Mouse (Mus musculus) T-cell, adult 2 months (primary cell): ENCODE data around the gene Mgat5b.
A peak's percentile ranks its signal among the peaks of the same experiment; 100 is the strongest.

Source experiments
- DNase-seq: peaks from one replicate; pipeline ENCODE4 v3.0.0; 2022; ENCODE audit warnings: low spot score

Gene Mgat5b

GRCm38 (mm10) chr11:116919186-116920020 lies 740 bp downstream of the Mgat5b start:
- DNase-seq, result no peak

DNA sequence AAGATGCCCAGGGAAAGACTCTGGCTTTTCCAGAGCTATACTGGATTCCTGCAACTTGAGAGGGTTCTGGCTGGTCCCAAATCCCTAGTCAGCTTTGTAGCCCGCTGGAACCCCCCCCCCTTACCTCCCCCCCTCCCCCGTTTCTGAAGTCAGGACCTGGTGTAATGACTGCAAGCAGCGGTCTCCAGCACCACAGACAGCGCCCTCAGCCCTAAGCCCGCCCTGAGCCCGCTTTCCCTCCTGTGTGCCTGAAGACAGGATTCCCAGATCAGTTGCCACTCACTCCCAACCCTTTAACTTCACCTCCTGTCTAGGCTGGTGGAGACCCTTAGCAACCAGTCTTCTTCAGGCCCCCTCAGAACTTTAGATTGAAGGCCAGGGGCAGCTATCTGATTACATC lies 2.1 kb downstream of the Mgat5b start:
- no peak for DNase-seq

GRCm38 (mm10) chr11:116922058-116922457 lies 3.4 kb downstream of the Mgat5b start:
- DNase-seq, result no peak

DNA sequence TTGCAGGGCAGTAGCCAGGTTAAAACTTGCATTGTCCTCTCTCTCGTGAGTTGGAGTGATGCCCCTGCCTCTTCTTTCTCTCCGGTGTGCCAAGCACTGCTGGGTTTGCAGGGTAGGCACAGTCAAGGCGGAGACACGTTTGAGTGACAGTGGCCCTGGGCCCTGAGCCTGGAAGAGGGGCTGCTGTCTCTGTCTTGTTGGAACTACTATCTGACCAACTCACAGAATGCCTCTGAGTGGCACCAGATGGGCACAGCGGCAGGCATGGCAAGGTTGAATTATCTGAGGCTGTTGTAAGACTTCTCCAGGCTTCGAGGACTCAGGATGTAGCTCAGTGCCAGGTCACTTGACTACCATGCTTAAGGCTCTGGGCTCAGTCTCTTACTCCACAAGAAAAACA lies 9.4 kb downstream of the Mgat5b start:
- no peak for DNase-seq

DNA sequence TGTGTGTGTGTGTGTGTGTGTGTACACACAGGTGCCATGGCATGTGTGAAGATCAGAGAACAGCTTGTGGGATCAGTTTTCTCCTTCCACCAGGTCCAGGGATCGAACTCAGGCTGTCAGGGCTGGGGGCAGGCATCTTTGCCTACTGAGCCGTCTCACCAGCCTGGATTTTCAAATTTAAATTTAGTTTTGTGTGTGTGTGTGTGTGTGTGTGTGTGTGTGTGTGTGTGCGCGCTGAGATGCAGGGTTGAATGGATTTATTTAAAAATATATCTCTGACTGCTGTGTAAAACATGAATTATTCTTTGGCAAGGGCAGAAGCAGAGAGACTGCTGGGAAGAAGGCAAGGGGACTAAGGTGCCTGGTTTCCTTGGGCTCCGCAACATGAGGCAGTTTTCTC lies 16.2 kb downstream of the Mgat5b start:
- no peak for DNase-seq

- DNase-seq, result no peak
Measured at GRCm38 (mm10) chr11:116935354-116935753, 16.7 kb downstream of the Mgat5b start.

DNA sequence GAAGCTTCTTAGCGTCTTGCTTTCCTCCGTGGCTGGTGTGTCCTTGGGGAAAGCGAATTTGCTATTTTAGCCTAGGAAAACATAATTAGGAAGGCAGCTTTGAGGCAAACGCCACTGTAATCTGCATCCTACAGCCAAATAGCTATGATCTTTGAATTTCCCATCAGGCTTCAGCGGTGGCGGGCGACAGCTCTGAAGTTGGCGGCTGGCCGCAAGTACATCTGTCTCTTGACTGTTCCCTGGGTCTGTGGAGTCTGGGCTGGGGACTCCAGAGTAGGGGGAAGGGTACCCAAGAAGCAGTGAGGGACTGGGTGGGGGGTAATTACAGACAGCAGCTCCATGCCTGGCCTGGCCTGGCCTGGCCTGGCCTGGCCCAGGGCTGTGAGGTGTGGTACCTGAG lies 17.3 kb downstream of the Mgat5b start:
- no peak for DNase-seq

GRCm38 (mm10) chr11:116937141-116937540 lies 18.5 kb downstream of the Mgat5b start:
- no peak for DNase-seq

- no peak for DNase-seq
Measured at GRCm38 (mm10) chr11:116940088-116940855, 21.6 kb downstream of the Mgat5b start.

GRCm38 (mm10) chr11:116944346-116944745 lies 25.7 kb downstream of the Mgat5b start:
- no peak for DNase-seq

- DNase-seq, result peak; percentile 4
Measured at GRCm38 (mm10) chr11:116949832-116950231, 31.2 kb downstream of the Mgat5b start.

DNA sequence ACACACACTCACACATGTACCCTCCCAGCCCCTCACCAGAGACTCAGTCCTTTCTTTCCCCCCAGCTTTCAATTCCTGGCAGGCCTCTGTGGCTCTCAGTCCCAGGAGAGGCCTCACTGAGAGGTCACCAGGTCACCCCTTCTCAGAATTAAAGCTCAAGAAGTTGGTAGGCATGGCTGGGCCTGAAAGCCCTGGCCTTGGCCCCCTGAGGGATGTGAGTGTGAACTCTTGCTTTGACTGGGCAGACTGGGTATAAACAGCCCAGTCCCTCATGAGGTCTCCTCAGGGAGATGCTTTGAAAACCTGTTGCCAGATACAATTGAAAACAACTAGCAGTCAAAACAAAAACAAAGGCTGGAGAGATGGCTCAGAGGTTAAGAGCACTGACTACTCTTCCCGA lies 32.8 kb downstream of the Mgat5b start:
- no peak for DNase-seq

DNA sequence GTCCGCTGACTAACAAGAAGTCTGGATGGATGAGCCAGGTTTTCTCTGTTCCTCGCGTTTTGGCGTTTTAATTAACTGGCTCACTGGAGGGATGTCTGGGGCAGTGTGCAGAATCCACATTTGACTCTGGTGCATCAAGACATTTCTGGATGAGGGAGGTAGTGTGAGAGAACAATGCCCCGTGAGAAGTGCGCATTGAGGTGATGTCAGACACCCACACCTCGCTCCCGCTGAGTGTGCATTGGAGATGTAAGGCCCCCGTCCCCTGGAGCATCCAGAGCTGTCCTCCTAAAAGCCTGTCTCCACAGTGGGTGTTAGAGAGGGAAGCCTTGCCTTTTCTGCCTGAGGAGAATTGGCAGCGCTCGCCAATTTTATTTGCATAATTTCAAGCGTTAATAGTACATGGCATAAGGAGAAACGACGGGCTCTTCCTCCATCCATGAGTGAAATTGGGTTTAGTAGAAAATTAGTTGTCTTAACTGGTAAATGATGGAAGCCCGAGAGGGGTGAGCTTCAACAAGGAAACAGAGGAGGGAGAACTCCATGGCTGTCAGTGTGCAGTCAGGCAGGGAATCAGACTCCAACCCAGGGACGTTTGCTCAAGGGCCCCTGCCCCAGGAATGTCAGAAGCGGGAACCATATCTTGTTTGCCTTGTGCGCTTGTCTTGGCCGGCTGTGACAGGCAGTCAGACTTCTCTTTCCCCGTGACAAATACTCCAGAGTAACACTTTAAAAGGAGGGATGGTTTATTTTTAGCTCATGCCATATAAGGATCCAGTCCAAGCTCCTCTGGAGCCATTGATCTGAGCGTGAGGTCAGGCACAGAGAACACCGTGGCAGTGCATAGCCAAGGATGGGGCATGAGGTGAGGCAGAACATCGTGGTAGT lies 35.8 kb downstream of the Mgat5b start:
- no peak for DNase-seq

GRCm38 (mm10) chr11:116958601-116959000 lies 39.9 kb downstream of the Mgat5b start:
- DNase-seq, result no peak

GRCm38 (mm10) chr11:116965061-116965460 lies 46.4 kb downstream of the Mgat5b start:
- DNase-seq, result no peak

- DNase-seq, result no peak
Measured at GRCm38 (mm10) chr11:116965961-116966360, 47.3 kb downstream of the Mgat5b start.

DNA sequence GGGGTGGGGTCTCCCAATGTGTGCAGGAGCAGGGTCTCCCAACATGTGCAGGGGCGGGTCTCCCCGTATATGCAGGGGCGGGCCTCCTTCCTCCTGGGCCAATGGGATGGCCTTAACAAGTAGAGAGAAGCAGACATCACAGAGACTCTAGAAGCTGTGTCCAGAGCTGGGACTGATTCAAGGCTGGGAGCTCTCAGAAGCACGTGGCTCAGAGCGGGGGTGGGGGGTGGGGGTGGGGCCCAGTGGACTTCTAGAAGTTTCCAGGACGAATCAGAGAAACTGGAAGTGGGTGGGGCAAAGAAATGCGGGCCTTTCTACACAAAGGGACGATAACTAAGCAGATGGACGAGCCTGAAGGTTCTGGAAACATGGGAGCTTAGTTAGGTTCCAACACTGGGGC lies 49.9 kb downstream of the Mgat5b start:
- DNase-seq, result no peak

GRCm38 (mm10) chr11:116969498-116969897 lies 50.8 kb downstream of the Mgat5b start:
- no peak for DNase-seq

DNA sequence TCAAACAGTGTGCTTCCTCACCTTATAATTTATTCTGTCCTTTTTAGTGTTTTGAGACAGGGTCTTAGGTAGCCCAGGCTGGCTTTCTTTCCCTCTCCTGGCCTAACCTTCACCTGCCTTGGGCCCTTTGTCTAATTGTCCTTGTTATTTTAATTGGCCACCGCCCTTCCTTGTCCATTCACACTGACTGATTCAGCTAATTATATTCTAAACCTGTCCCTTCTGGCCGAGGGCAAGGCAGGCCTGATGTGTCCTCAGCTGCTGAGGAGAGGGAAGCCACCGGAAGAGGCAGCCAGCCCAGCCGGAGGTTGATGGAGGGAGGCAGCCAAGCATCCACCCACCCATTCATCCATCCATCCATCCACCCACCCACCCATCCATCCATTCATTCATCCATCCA lies 52.2 kb downstream of the Mgat5b start:
- DNase-seq, result no peak

- no peak for DNase-seq
Measured at GRCm38 (mm10) chr11:116972828-116973227, 54.2 kb downstream of the Mgat5b start.

DNA sequence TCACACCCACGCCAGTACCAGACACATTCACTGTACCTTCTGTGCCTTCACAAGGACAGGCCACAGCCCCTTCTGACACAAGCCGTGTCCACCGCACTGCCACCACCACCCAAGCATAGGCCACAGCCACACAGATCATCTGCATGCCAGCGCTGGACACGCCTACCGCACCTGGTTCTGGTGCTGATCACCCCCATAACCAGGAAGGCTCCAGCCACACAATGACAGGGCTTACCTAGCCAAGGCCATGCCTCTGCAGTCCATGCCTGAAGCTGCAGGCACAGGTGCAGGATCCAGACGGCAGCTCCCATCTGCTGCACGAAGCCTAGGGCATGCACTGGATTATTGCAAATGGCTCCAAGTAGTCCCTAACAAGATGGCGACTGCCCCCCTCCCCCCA lies 54.8 kb downstream of the Mgat5b start:
- no peak for DNase-seq

DNA sequence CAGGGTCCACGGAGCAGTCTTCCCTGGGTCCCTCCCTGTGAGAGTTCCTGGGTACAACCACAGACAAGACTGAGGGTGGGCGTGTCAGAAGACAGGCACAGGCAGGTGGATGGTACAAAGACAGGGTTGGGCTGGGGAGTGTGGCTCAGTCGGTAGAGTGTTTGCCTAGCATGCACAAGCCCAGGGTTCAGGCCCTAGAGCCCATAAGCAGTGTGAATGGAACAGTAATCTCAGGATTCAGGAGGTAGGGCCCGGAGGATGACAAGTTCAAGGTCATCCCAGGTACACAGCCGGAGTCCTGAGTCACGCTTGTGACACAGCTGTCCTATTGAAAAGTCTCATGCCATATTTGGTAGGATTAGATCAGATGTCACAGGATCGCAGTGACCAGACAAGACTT lies 55.7 kb downstream of the Mgat5b start:
- DNase-seq, result no peak
